Mouse (Mus musculus): ENCODE data around the gene Irak2. TPM values are rescaled to one million over a fixed set of nuclear protein-coding genes. Genes with fewer than 3 reads are reported as not detected.

Gene Irak2
- polyA plus RNA-seq, 1 experiment from 2014 or later = 1.5 TPM

DNA sequence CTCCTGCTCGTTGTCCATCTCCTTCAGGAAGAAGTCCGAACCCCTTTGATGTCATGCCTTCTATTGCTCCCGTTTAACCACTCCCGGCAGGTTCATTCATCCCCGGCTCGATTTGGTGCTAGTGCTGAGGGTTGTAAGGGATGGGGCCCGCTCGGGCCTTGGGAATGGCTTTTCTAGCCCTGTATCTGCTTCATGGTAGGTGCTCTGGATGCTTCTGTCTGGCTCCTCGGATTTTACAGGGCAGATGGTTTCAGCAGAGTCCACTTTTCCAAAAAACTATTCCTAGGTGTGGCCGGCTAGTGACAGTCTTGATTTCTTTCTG is 33.1 kb upstream of the Irak2 start:
- Histone ChIP-seq H3K9ac (replicated peaks; ENCODE audit: low read depth, low read length) (peak overlapping the region; percentile 89), H3K4me3 (ENCODE audit: low read depth, low read length) (peak overlapping the region; percentile 94), H3K4me2 (ENCODE audit: low read depth, low read length) (peak overlapping the region; percentile 82), H3K27me3 (ENCODE audit: control insufficient read depth, insufficient read depth, low read length) (no peaks in the 10 kb centered on the region), H3K27ac (ENCODE audit: low read depth, low read length) (peak overlapping the region; percentile 77), H3K9me3 (ENCODE audit: control insufficient read depth, low read length) (no peaks in the 10 kb centered on the region), H3K36me3 (ENCODE audit: control insufficient read depth, insufficient read depth, low read length) (no peaks in the 10 kb centered on the region), H3K4me1 (ENCODE audit: control insufficient read depth, insufficient read depth, low read length) (peaks cover 16% of the 10 kb centered on the region)
- peak; percentile 25; the same call in 1 of the 2 replicates for ATAC-seq (ENCODE audit: low read depth)
- 6% methylated on average over 10 of the region's 10 CpGs for WGBS

DNA sequence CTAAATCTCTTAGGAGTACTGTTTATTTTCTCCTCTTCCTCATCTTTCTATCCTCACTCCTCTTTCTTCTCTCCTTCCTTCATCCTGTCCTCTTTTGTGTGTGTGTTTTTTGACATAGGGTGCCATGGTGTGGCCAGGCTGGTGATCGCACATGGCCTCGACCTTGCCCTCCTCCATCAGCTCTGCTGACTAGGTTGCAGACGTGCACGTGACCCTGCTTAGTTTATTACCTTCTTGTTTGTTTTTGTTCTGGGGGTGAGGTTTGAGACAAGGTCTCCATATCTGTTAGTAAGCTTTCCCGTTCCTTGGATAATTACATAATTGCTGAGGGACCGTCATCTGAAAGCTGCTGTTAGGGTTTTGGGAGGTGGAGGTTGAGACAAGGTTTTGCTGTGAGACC is 29.4 kb upstream of the Irak2 start:
- H3K4me2 ChIP-seq (ENCODE audit: low read depth, low read length) = no peak overlapping the region
- no peak for ATAC-seq (ENCODE audit: low read depth)
- 84% methylated on average over 6 of the region's 6 CpGs for WGBS

DNA sequence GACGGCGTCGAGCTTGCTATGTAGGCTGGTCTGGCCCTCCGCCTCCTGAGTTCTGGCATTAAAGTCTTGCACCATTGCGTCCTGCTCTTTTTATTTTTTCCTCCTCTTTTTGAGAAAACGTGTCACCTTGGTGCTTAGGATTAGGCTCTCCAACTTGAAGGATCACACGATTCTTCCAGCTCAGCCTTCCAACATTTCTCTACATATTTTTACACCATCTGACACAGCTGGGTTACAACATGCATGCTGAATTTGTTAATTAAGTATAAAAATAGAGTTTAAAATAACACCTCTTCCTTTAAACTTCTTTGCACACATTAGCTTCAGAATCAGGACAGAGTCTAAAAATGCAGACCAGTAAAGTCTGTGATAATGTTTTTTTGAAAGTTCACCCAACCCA is 29.0 kb upstream of the Irak2 start:
- no peak overlapping the region for H3K27ac ChIP-seq (ENCODE audit: low read depth, low read length)
- no peak for ATAC-seq (ENCODE audit: low read depth)
- no peak overlapping the region for H3K4me3 ChIP-seq (ENCODE audit: low read depth, low read length)
- peaks cover 13% of the 10 kb centered on the region for H3K4me1 ChIP-seq (ENCODE audit: control insufficient read depth, insufficient read depth, low read length)
- H3K9me3 ChIP-seq (ENCODE audit: control insufficient read depth, low read length) = no peaks in the 10 kb centered on the region
- H3K36me3 ChIP-seq (ENCODE audit: control insufficient read depth, insufficient read depth, low read length) = peaks cover 3% of the 10 kb centered on the region; the same call in 1 of the 2 replicates
- no peak overlapping the region for H3K9ac ChIP-seq (replicated peaks; ENCODE audit: low read depth, low read length)
- 94% methylated on average over 7 of the region's 7 CpGs for WGBS
- no peaks in the 10 kb centered on the region for H3K27me3 ChIP-seq (ENCODE audit: control insufficient read depth, insufficient read depth, low read length)
- H3K4me2 ChIP-seq (ENCODE audit: low read depth, low read length) = no peak overlapping the region

More for the DNA sequence above, 29.4 kb upstream of the Irak2 start:
- no peaks in the 10 kb centered on the region for H3K27me3 ChIP-seq (ENCODE audit: control insufficient read depth, insufficient read depth, low read length)
- no peak overlapping the region for H3K9ac ChIP-seq (replicated peaks; ENCODE audit: low read depth, low read length)
- peaks cover 16% of the 10 kb centered on the region for H3K4me1 ChIP-seq (ENCODE audit: control insufficient read depth, insufficient read depth, low read length)
- no peaks in the 10 kb centered on the region for H3K9me3 ChIP-seq (ENCODE audit: control insufficient read depth, low read length)
- no peak overlapping the region for H3K4me3 ChIP-seq (ENCODE audit: low read depth, low read length)
- H3K27ac ChIP-seq (ENCODE audit: low read depth, low read length) = no peak overlapping the region
- no peaks in the 10 kb centered on the region for H3K36me3 ChIP-seq (ENCODE audit: control insufficient read depth, insufficient read depth, low read length)

DNA sequence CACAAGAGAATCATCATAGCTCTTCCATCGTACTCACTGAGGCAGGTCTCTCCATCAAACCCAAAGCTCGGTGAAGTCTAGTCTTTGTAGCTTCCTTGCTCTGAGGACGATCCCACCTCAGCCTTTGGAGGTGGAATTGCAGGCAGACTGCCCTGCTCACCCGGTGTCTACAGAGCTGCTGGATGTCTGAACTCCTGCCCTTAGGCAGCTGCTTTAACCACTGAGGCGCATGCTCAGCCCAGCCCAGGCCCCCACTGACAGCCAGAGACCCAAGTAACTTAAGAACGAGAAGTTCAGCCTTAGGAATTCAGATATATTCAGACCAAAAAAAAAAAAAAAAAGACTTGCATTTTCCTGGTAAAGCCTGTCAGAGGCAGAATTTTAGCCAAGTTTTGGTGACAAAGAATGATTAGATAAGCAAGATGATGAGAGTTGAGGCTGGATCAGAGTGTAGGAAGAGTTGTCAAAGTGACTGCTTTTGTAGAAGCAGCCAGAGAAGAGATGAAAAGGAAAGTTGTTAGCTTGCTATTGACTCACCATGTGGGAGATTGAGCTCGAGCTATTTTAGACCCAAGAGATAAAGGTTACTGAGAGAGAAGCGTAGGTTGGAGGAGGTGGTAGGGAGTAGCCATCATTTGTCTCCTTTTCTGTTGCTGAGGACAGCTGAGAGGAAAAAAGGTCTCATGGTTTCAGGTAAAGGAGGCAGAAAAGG is 25.9 kb upstream of the Irak2 start:
- Histone ChIP-seq H3K9me3 (ENCODE audit: control insufficient read depth, low read length) (no peaks in the 10 kb centered on the region), H3K4me1 (ENCODE audit: control insufficient read depth, insufficient read depth, low read length) (no peaks in the 10 kb centered on the region), H3K36me3 (ENCODE audit: control insufficient read depth, insufficient read depth, low read length) (peaks cover 19% of the 10 kb centered on the region), H3K9ac (replicated peaks; ENCODE audit: low read depth, low read length) (no peak overlapping the region), H3K4me3 (ENCODE audit: low read depth, low read length) (no peak overlapping the region), H3K27me3 (ENCODE audit: control insufficient read depth, insufficient read depth, low read length) (no peaks in the 10 kb centered on the region), H3K4me2 (ENCODE audit: low read depth, low read length) (no peak overlapping the region), H3K27ac (ENCODE audit: low read depth, low read length) (no peak overlapping the region)
- no peak for ATAC-seq (ENCODE audit: low read depth)
- WGBS = 95% methylated on average over 8 of the region's 8 CpGs

DNA sequence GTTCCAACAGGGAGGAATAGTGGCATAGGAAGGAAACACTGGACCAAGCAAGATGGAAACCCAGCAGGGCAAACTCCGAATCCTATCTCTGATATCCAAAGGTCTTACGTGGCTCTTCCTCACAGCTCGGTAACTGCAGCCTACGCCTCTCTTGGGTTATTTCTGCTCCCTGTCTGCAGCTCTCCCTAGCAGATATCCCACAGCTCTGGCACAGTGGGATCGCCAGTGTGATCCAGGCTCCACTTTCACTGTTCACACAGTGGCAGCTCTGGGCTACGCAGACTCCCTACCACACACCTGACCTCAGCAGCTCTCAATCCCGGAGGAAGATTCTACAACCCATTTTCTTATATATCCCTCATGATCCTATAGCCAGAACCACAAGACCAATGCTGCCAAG is 24.1 kb upstream of the Irak2 start:
- ATAC-seq (ENCODE audit: low read depth) = no peak
- Histone ChIP-seq H3K27ac (ENCODE audit: low read depth, low read length) (no peak overlapping the region), H3K36me3 (ENCODE audit: control insufficient read depth, insufficient read depth, low read length) (peaks cover 24% of the 10 kb centered on the region), H3K4me2 (ENCODE audit: low read depth, low read length) (no peak overlapping the region), H3K9ac (replicated peaks; ENCODE audit: low read depth, low read length) (no peak overlapping the region), H3K4me1 (ENCODE audit: control insufficient read depth, insufficient read depth, low read length) (no peaks in the 10 kb centered on the region), H3K27me3 (ENCODE audit: control insufficient read depth, insufficient read depth, low read length) (no peaks in the 10 kb centered on the region), H3K4me3 (ENCODE audit: low read depth, low read length) (no peak overlapping the region), H3K9me3 (ENCODE audit: control insufficient read depth, low read length) (no peaks in the 10 kb centered on the region)
- 99% methylated on average over 7 of the region's 7 CpGs for WGBS

DNA sequence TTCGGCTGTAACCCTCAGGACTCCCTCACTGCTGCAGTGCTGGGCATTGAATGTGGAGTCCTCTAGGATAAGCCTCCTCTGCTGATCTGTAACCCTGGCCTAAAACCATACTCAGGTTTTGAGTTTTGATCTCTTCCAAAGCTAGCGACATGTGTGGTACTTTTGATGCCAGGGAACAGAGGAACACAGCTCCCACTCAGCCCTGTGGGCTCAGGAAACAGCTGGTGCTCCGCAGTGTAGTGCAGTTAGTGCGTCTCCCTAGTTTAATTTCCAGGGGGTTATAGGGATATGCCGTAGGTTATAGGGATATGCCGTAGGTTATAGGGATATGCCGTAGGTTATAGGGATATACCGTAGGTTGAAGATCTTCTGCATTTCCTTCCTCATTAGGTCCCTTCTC is 23.3 kb upstream of the Irak2 start:
- Histone ChIP-seq H3K9me3 (ENCODE audit: control insufficient read depth, low read length) (no peaks in the 10 kb centered on the region), H3K27me3 (ENCODE audit: control insufficient read depth, insufficient read depth, low read length) (no peaks in the 10 kb centered on the region), H3K9ac (replicated peaks; ENCODE audit: low read depth, low read length) (no peak overlapping the region), H3K4me1 (ENCODE audit: control insufficient read depth, insufficient read depth, low read length) (no peaks in the 10 kb centered on the region), H3K36me3 (ENCODE audit: control insufficient read depth, insufficient read depth, low read length) (peaks cover 24% of the 10 kb centered on the region), H3K27ac (ENCODE audit: low read depth, low read length) (no peak overlapping the region), H3K4me3 (ENCODE audit: low read depth, low read length) (no peak overlapping the region), H3K4me2 (ENCODE audit: low read depth, low read length) (no peak overlapping the region)
- 96% methylated on average over 8 of the region's 8 CpGs for WGBS
- ATAC-seq (ENCODE audit: low read depth) = no peak

DNA sequence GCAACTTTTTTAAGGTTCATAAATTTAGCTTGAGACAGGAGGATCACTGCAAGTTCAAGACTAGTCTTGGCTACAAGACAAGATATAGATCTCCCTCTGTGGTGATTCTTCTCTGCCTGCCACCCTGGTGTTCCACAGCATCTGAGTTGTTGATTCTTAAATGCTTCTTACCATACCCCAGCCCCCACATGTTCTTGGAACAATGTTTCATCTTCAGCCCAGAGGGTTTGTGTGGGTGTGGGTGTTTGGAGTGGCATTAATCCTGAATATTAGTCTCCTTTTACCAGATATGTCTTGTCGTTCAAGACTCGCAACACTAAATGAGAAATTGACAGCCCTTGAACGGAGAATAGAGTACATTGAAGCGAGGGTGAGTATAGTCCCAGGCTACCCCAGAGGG is 22.8 kb upstream of the Irak2 start:
- Histone ChIP-seq H3K27ac (ENCODE audit: low read depth, low read length) (no peak overlapping the region), H3K4me1 (ENCODE audit: control insufficient read depth, insufficient read depth, low read length) (no peaks in the 10 kb centered on the region), H3K9me3 (ENCODE audit: control insufficient read depth, low read length) (no peaks in the 10 kb centered on the region), H3K9ac (replicated peaks; ENCODE audit: low read depth, low read length) (no peak overlapping the region), H3K4me3 (ENCODE audit: low read depth, low read length) (no peak overlapping the region), H3K36me3 (ENCODE audit: control insufficient read depth, insufficient read depth, low read length) (peaks cover 24% of the 10 kb centered on the region), H3K4me2 (ENCODE audit: low read depth, low read length) (no peak overlapping the region), H3K27me3 (ENCODE audit: control insufficient read depth, insufficient read depth, low read length) (no peaks in the 10 kb centered on the region)
- 97% methylated on average over 4 of the region's 4 CpGs for WGBS
- ATAC-seq (ENCODE audit: low read depth) = no peak

DNA sequence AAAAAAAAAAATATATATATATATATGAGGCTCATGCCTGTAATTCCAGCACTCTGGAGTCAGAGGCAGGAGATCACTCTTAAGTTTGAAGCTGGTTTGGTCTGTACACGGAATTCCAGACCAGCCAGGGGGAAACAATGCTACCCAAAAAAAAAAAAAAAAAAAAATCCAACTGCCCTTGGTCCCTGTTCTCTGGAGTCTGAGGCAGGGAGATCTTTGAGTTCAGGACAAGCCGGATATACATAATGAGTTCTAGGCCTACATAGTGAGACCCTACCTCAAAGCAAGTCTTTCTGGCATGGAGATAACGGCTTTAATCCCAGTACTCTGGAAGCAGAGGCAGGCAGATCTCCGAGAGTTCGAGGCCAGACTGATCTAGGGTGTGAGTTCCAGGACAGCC is 14.9 kb upstream of the Irak2 start:
- Histone ChIP-seq H3K27me3 (ENCODE audit: control insufficient read depth, insufficient read depth, low read length) (no peaks in the 10 kb centered on the region), H3K9ac (replicated peaks; ENCODE audit: low read depth, low read length) (no peak overlapping the region; the same call in 1 of the 2 replicates), H3K4me3 (ENCODE audit: low read depth, low read length) (peak overlapping the region; percentile 66), H3K9me3 (ENCODE audit: control insufficient read depth, low read length) (no peaks in the 10 kb centered on the region), H3K36me3 (ENCODE audit: control insufficient read depth, insufficient read depth, low read length) (peaks cover 8% of the 10 kb centered on the region), H3K4me1 (ENCODE audit: control insufficient read depth, insufficient read depth, low read length) (peaks cover 15% of the 10 kb centered on the region), H3K4me2 (ENCODE audit: low read depth, low read length) (peak overlapping the region; percentile 51; the same call in 1 of the 2 replicates), H3K27ac (ENCODE audit: low read depth, low read length) (peak overlapping the region; percentile 84; the same call in 1 of the 2 replicates)
- 74% methylated on average over 5 of the region's 5 CpGs for WGBS
- peak; percentile 7 for ATAC-seq (ENCODE audit: low read depth)

DNA sequence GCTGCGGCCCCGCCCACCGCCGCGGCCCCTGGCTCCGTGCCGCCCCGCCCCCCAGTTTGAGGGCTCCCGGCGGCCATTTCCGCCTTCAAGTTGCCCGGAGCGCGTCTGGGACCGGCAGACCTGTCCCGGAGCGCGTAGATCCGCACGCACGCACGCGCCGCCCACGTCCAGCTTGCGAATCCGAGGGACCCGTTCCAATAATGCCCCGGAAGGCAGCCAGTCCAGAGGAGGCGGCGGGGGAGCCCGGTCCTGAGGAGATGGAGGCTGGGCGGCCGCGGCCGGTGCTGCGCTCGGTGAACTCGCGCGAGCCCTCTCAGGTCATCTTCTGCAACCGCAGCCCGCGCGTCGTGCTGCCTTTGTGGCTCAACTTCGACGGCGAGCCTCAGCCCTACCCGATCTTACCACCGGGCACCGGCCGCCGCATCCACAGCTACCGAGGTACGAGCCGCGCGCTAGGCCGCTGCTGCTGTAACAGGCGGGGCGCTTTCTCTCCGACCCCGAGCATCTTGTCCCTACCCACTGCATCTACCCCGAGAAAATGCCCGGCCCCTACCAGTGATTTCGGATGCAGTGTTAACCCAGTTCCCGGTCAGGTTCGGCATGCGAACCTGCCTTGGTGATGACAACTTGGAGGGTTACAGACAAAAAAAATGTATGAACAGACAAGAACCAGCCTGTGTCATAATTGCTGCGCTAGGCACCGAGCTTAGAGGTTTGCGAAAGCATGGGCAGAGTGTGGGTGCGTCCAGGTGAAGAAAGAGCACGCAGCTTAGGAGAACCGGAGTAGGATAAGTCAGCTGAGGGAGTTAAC is 14.1 kb upstream of the Irak2 start, which contains the start of gene Vhl:
Gene Vhl, plus strand, starts transcription at position 19 of the 811 bp plus-strand sequence.
- Histone ChIP-seq H3K36me3 (ENCODE audit: control insufficient read depth, insufficient read depth, low read length) (peaks cover 12% of the 10 kb centered on the region), H3K27ac (ENCODE audit: low read depth, low read length) (peak within 1 kb of the TSS; percentile 84), H3K4me2 (ENCODE audit: low read depth, low read length) (peak within 1 kb of the TSS; percentile 51), H3K9ac (replicated peaks; ENCODE audit: low read depth, low read length) (peak within 1 kb of the TSS; percentile 78), H3K4me3 (ENCODE audit: low read depth, low read length) (peak within 1 kb of the TSS; percentile 66), H3K9me3 (ENCODE audit: control insufficient read depth, low read length) (no peaks in the 10 kb centered on the region), H3K27me3 (ENCODE audit: control insufficient read depth, insufficient read depth, low read length) (no peaks in the 10 kb centered on the region), H3K4me1 (ENCODE audit: control insufficient read depth, insufficient read depth, low read length) (peaks cover 15% of the 10 kb centered on the region)
- WGBS = under 1% methylated on average over 68 of the region's 76 CpGs
- peak; percentile 93 for ATAC-seq (ENCODE audit: low read depth)
